Mouse (Mus musculus): Measurements from ENCODE around the gene Atp6v1f. TPM values are rescaled to one million over a fixed set of nuclear protein-coding genes. Genes with fewer than 3 reads are reported as not detected.

Gene Atp6v1f
- polyA plus RNA-seq, 1 experiment from 2014 or later: 439 TPM

- no peak for TF ChIP-seq CTCF (IDR thresholded peaks at IDR 0.05; ENCODE audit: low read depth)
- no peak for ATAC-seq
Measured at GRCm38 (mm10) chr6:29434911-29435691, 32.4 kb upstream of the Atp6v1f start.

GRCm38 (mm10) chr6:29435940-29436451, 31.5 kb upstream of the Atp6v1f start:
- WGBS: 37% methylated on average over 6 of the region's 6 CpGs
- H3K27me3 ChIP-seq (replicated peaks; ENCODE audit: control insufficient read depth, insufficient read depth, low read length): peaks cover 42% of the 10 kb centered on the region
- H3K9me3 ChIP-seq (ENCODE audit: control insufficient read depth): no peaks in the 10 kb centered on the region
- H3K4me2 ChIP-seq (replicated peaks; ENCODE audit: low read depth): peak overlapping the region; percentile 85
- no peak overlapping the region for H3K9ac ChIP-seq (ENCODE audit: low read depth, low read length)
- H3K4me3 ChIP-seq (ENCODE audit: low read depth, low read length): peak overlapping the region; percentile 62
- ATAC-seq: no peak
- H3K27ac ChIP-seq (ENCODE audit: low read depth, low read length): peak overlapping the region; percentile 46; the same call in 1 of the 2 replicates
- no peak for TF ChIP-seq CTCF (IDR thresholded peaks at IDR 0.05; ENCODE audit: low read depth)
- no peaks in the 10 kb centered on the region for H3K4me1 ChIP-seq (replicated peaks; ENCODE audit: control insufficient read depth, insufficient read depth, low read length)
- no peaks in the 10 kb centered on the region; the same call in 1 of the 2 replicates for H3K36me3 ChIP-seq (ENCODE audit: control insufficient read depth, insufficient read depth)

More at GRCm38 (mm10) chr6:29434911-29435691, 32.4 kb upstream of the Atp6v1f start:
- H3K36me3 ChIP-seq (ENCODE audit: control insufficient read depth, insufficient read depth): no peaks in the 10 kb centered on the region; the same call in 1 of the 2 replicates
- H3K4me1 ChIP-seq (replicated peaks; ENCODE audit: control insufficient read depth, insufficient read depth, low read length): no peaks in the 10 kb centered on the region
- 21% methylated on average over 13 of the region's 13 CpGs for WGBS
- H3K4me3 ChIP-seq (ENCODE audit: low read depth, low read length): peak overlapping the region; percentile 62
- peak overlapping the region; percentile 85 for H3K4me2 ChIP-seq (replicated peaks; ENCODE audit: low read depth)
- H3K9ac ChIP-seq (ENCODE audit: low read depth, low read length): peak overlapping the region; percentile 17; the same call in 1 of the 2 replicates
- no peaks in the 10 kb centered on the region for H3K9me3 ChIP-seq (ENCODE audit: control insufficient read depth)
- 0 out of 2 replicates have a peak overlapping the region, but pooled peaks have one; percentile 15 for H3K27ac ChIP-seq (ENCODE audit: low read depth, low read length)
- H3K27me3 ChIP-seq (replicated peaks; ENCODE audit: control insufficient read depth, insufficient read depth, low read length): peaks cover 42% of the 10 kb centered on the region

GRCm38 (mm10) chr6:29436461-29436934, 31.0 kb upstream of the Atp6v1f start:
- Histone ChIP-seq H3K4me3 (ENCODE audit: low read depth, low read length) (no peak overlapping the region), H3K27me3 (replicated peaks; ENCODE audit: control insufficient read depth, insufficient read depth, low read length) (peaks cover 42% of the 10 kb centered on the region), H3K9ac (ENCODE audit: low read depth, low read length) (peak overlapping the region; percentile 11; the same call in 1 of the 2 replicates), H3K9me3 (ENCODE audit: control insufficient read depth) (no peaks in the 10 kb centered on the region), H3K4me2 (replicated peaks; ENCODE audit: low read depth) (peak overlapping the region; percentile 85), H3K36me3 (ENCODE audit: control insufficient read depth, insufficient read depth) (no peaks in the 10 kb centered on the region; the same call in 1 of the 2 replicates), H3K4me1 (replicated peaks; ENCODE audit: control insufficient read depth, insufficient read depth, low read length) (no peaks in the 10 kb centered on the region), H3K27ac (ENCODE audit: low read depth, low read length) (peak overlapping the region; percentile 46; the same call in 1 of the 2 replicates)
- no peak for TF ChIP-seq CTCF (IDR thresholded peaks at IDR 0.05; ENCODE audit: low read depth)
- 20% methylated on average over 11 of the region's 11 CpGs for WGBS
- ATAC-seq: no peak

- no peak for ATAC-seq
- WGBS: 82% methylated on average over 4 of the region's 4 CpGs
- no peak overlapping the region for H3K9ac ChIP-seq (ENCODE audit: low read depth, low read length)
- no peak overlapping the region for H3K4me2 ChIP-seq (replicated peaks; ENCODE audit: low read depth)
- no peaks in the 10 kb centered on the region for H3K4me1 ChIP-seq (replicated peaks; ENCODE audit: control insufficient read depth, insufficient read depth, low read length)
- no peak for TF ChIP-seq CTCF (IDR thresholded peaks at IDR 0.05; ENCODE audit: low read depth)
- H3K4me3 ChIP-seq (ENCODE audit: low read depth, low read length): no peak overlapping the region
- no peak overlapping the region for H3K27ac ChIP-seq (ENCODE audit: low read depth, low read length)
- peaks cover 4% of the 10 kb centered on the region; the same call in 1 of the 2 replicates for H3K36me3 ChIP-seq (ENCODE audit: control insufficient read depth, insufficient read depth)
- H3K9me3 ChIP-seq (ENCODE audit: control insufficient read depth): no peaks in the 10 kb centered on the region
- peaks cover 16% of the 10 kb centered on the region; the same call in 1 of the 2 replicates for H3K27me3 ChIP-seq (replicated peaks; ENCODE audit: control insufficient read depth, insufficient read depth, low read length)
Measured at GRCm38 (mm10) chr6:29439251-29439650, 28.3 kb upstream of the Atp6v1f start.

- Histone ChIP-seq H3K36me3 (ENCODE audit: control insufficient read depth, insufficient read depth) (peaks cover 4% of the 10 kb centered on the region; the same call in 1 of the 2 replicates), H3K9ac (ENCODE audit: low read depth, low read length) (no peak overlapping the region), H3K27ac (ENCODE audit: low read depth, low read length) (no peak overlapping the region), H3K4me2 (replicated peaks; ENCODE audit: low read depth) (no peak overlapping the region), H3K27me3 (replicated peaks; ENCODE audit: control insufficient read depth, insufficient read depth, low read length) (peaks cover 11% of the 10 kb centered on the region; the same call in 1 of the 2 replicates), H3K4me1 (replicated peaks; ENCODE audit: control insufficient read depth, insufficient read depth, low read length) (no peaks in the 10 kb centered on the region), H3K9me3 (ENCODE audit: control insufficient read depth) (no peaks in the 10 kb centered on the region), H3K4me3 (ENCODE audit: low read depth, low read length) (no peak overlapping the region)
- 88% methylated on average over 6 of the region's 6 CpGs for WGBS
- no peak for TF ChIP-seq CTCF (IDR thresholded peaks at IDR 0.05; ENCODE audit: low read depth)
- ATAC-seq: no peak
Measured at GRCm38 (mm10) chr6:29439789-29440188, 27.7 kb upstream of the Atp6v1f start.

- no peak overlapping the region for H3K4me2 ChIP-seq (replicated peaks; ENCODE audit: low read depth)
- H3K27me3 ChIP-seq (replicated peaks; ENCODE audit: control insufficient read depth, insufficient read depth, low read length): no peaks in the 10 kb centered on the region
- TF ChIP-seq CTCF (IDR thresholded peaks at IDR 0.05; ENCODE audit: low read depth): peak; percentile 81
- H3K9me3 ChIP-seq (ENCODE audit: control insufficient read depth): no peaks in the 10 kb centered on the region
- no peak overlapping the region for H3K27ac ChIP-seq (ENCODE audit: low read depth, low read length)
- H3K4me3 ChIP-seq (ENCODE audit: low read depth, low read length): no peak overlapping the region
- WGBS: 66% methylated on average over 11 of the region's 11 CpGs
- H3K4me1 ChIP-seq (replicated peaks; ENCODE audit: control insufficient read depth, insufficient read depth, low read length): no peaks in the 10 kb centered on the region
- no peak for ATAC-seq
- H3K36me3 ChIP-seq (ENCODE audit: control insufficient read depth, insufficient read depth): peaks cover 8% of the 10 kb centered on the region; the same call in 1 of the 2 replicates
- no peak overlapping the region for H3K9ac ChIP-seq (ENCODE audit: low read depth, low read length)
Measured at GRCm38 (mm10) chr6:29444773-29445172, 22.7 kb upstream of the Atp6v1f start.

Measured in intestine, postnatal 0 days (tissue).